Mouse (Mus musculus) forebrain, embryonic 11.5 days (tissue): Measurements from ENCODE around the gene Acox1. TPM values are rescaled to one million over a fixed set of nuclear protein-coding genes. Genes with fewer than 3 reads are reported as not detected.
A peak's percentile ranks its signal among the peaks of the same experiment; 100 is the strongest.

ENCODE experiments used
- ATAC-seq: fragments of 200-750 bp; cut with Nextera tagmentation; replicated peaks from 2 replicates; pipeline ENCODE4 v1.8.0; 2017; ENCODE audit warnings: moderate TSS enrichment; ENCODE audit not compliant: low FRiP score
- DNase-seq: peaks from one replicate; pipeline ENCODE4 v3.0.0-alpha.2; 2017; ENCODE audit warnings: low spot score
- H3K27ac ChIP-seq: fragments of 300-500 bp; sonication (generic); 2 replicates; pipeline ENCODE4 v1.5.1; 2014; ENCODE audit warnings: low read depth, low read length
- H3K27me3 ChIP-seq: fragments of 300-500 bp; sonication (generic); 2 replicates; pipeline ENCODE4 v1.6.1; 2014; ENCODE audit warnings: mild to moderate bottlenecking, low read length, mixed read lengths; ENCODE audit not compliant: control insufficient read depth, insufficient read depth
- H3K36me3 ChIP-seq: fragments of 300-500 bp; sonication (generic); 2 replicates; pipeline ENCODE4 v1.6.1; 2014; ENCODE audit warnings: mild to moderate bottlenecking, low read length, moderate library complexity, mixed read lengths; ENCODE audit not compliant: control insufficient read depth, insufficient read depth
- H3K4me1 ChIP-seq: fragments of 300-500 bp; sonication (generic); replicated peaks from 2 replicates; pipeline ENCODE4 v1.6.1; 2014; ENCODE audit warnings: low read length, mixed read lengths; ENCODE audit not compliant: control insufficient read depth, insufficient read depth
- H3K4me2 ChIP-seq: fragments of 300-500 bp; sonication (generic); 2 replicates; pipeline ENCODE4 v1.6.1; 2014; ENCODE audit warnings: low read depth, mild to moderate bottlenecking, low read length, moderate library complexity, mixed read lengths; ENCODE audit not compliant: severe bottlenecking
- H3K4me3 ChIP-seq: fragments of 300-500 bp; sonication (generic); 2 replicates; pipeline ENCODE4 v1.5.1; 2014; ENCODE audit warnings: low read depth, low read length
- H3K9ac ChIP-seq: fragments of 300-500 bp; sonication (generic); 2 replicates; pipeline ENCODE4 v1.6.1; 2014; ENCODE audit warnings: low read length
- H3K9me3 ChIP-seq: fragments of 300-500 bp; sonication (generic); 2 replicates; pipeline ENCODE4 v1.6.1; 2016; ENCODE audit warnings: low read length, mixed read lengths; ENCODE audit not compliant: control insufficient read depth
- WGBS: fragments of 180-500 bp; shearing (Covaris S2); extraction: QIAGEN DNeasy Blood & Tissue Kit; methylation state at CpG from one replicate; pipeline ENCODE4 v1.1.7; 2014; 5-methylcytosine and 5-hydroxymethylcytosine counted together
- polyA plus RNA-seq: library from polyadenylated mRNA; unstranded; fragments of >200 nt; fragmentation: Nextera tagmentation; extraction: Ambion mirVana; gene quantifications from 2 replicates; pipeline ENCODE4 v1.2.1, GENCODE M21; 2014

Gene Acox1
- polyA plus RNA-seq, 1 experiment from 2014 or later: 28.0 TPM

DNA sequence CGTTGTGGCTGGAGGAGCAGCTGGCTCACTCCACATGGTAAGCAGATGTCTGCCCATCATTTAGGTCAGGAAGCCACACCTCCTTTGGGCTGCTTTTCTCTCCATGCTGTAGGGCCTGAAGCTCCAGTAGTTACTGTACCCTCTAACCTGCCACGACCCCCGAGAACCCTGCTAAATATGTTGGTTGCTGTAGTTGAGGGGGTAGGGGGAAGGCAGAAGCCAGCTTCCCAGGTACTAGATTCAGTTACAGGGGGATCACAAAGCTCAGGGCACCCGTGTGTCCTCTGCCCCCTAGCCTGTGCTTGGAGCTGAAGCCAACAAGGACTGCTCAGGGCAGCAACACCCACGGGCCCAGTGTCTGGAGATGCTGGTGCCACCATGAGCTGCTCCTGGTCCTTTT is 65.3 kb downstream of the Acox1 start:
- ATAC-seq (no peak), DNase-seq (no peak)
- Histone ChIP-seq H3K4me3 (no peak overlapping the region), H3K9me3 (no peaks in the 10 kb centered on the region), H3K4me1 (peaks cover 2% of the 10 kb centered on the region; the same call in 1 of the 2 replicates), H3K4me2 (no peak overlapping the region), H3K36me3 (peaks cover 4% of the 10 kb centered on the region; the same call in 1 of the 2 replicates), H3K9ac (no peak overlapping the region), H3K27me3 (no peaks in the 10 kb centered on the region), H3K27ac (no peak overlapping the region)
- WGBS: 79% methylated on average over 5 of the region's 5 CpGs

DNA sequence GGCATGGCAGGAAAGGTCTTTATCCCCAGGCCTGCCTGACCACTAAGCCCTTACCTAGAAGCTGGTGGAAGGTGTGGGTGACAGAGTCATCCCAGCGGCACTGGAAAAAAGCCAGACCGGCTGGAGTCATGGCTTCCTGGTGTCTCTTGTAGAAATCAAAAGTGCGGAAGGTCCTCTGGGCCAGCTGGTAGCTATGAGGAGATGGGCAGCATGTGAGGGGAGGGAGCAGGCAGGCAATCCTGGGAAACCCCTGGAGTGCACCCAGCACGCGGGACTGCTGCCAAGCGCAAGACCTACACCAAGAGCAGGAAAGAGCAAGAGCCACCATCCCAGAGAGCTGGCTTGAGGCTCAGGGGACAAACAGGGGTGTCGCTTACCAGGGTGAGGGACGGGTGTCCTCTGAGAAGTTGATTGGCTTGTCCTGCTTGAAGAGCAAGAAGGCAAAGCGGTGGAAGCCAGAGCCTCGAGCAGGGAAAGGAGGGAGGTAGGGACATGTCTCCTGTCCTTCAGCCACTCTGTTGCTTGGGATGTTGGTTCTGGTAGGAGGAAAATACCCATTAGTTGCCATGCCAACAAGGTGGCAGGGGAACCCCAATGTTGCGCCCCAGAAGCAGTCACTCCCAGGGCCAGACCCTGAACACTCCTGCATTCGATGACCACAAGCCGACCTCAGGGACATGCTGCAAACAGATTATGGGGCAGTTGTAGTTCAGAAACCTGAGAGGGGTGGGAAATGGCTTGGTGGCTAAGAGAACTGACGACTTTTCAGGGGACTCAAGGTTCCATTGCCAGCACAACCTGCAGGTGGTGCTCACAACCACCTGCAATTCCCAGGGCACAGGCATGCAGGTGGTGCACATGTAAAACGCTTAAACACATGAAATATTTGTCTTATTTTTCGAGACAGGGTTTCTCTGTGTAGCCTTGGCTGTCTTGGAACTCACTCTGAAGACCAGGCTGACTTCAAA is 66.2 kb downstream of the Acox1 start:
- Histone ChIP-seq H3K9me3 (no peaks in the 10 kb centered on the region), H3K4me3 (no peak overlapping the region), H3K9ac (no peak overlapping the region), H3K36me3 (peaks cover 4% of the 10 kb centered on the region; the same call in 1 of the 2 replicates), H3K4me1 (peaks cover 2% of the 10 kb centered on the region; the same call in 1 of the 2 replicates), H3K27me3 (no peaks in the 10 kb centered on the region), H3K4me2 (no peak overlapping the region), H3K27ac (no peak overlapping the region)
- 87% methylated on average over 16 of the region's 16 CpGs for WGBS
- no peak for ATAC-seq
- DNase-seq: no peak

DNA sequence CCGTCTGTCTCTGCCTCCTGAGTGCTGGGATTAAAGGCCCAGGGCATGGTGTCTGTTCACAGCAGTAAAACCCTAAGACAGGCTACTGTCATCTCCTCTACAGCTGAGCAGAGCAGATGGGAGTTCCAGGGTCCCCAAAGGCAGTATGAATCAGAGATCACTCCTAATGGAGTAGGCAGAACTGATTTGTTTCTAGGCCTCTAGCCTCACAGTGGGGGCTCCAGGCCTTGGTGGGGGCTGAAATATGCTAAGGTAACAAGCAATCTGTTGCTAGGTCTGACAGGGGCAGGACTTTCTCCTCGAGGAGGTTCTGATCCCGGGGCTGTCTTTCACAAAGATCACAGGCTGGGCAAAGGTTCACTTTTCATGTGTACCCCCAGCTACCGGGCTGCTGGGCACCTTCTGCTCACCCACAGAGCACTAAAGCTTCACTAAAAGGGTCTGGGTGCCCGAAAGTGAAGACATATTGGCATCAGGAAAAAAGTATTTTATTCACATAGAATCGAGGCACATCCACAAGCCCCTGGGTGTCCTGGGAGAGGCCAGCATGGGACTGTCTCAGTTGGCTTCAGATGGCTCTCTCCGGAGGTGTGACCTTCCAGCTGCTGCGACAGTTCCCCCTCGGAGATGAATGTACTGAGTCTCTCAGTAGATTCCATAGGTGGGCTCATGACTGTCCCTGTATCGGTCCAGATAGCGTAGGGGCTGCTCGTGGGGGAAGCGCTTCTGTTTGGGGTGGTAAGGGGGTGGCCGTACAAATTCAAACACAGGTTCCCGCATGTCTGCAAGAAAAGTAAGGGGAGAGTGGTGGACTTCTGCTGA is 67.3 kb downstream of the Acox1 start:
- Histone ChIP-seq H3K27me3 (no peaks in the 10 kb centered on the region), H3K27ac (no peak overlapping the region; the same call in 1 of the 2 replicates), H3K4me1 (peaks cover 3% of the 10 kb centered on the region; the same call in 1 of the 2 replicates), H3K9ac (no peak overlapping the region; the same call in 1 of the 2 replicates), H3K9me3 (no peaks in the 10 kb centered on the region), H3K4me2 (peak overlapping the region; percentile 81), H3K36me3 (peaks cover 4% of the 10 kb centered on the region; the same call in 1 of the 2 replicates), H3K4me3 (no peak overlapping the region; the same call in 1 of the 2 replicates)
- ATAC-seq (no peak), DNase-seq (no peak)
- 85% methylated on average over 15 of the region's 15 CpGs for WGBS

DNA sequence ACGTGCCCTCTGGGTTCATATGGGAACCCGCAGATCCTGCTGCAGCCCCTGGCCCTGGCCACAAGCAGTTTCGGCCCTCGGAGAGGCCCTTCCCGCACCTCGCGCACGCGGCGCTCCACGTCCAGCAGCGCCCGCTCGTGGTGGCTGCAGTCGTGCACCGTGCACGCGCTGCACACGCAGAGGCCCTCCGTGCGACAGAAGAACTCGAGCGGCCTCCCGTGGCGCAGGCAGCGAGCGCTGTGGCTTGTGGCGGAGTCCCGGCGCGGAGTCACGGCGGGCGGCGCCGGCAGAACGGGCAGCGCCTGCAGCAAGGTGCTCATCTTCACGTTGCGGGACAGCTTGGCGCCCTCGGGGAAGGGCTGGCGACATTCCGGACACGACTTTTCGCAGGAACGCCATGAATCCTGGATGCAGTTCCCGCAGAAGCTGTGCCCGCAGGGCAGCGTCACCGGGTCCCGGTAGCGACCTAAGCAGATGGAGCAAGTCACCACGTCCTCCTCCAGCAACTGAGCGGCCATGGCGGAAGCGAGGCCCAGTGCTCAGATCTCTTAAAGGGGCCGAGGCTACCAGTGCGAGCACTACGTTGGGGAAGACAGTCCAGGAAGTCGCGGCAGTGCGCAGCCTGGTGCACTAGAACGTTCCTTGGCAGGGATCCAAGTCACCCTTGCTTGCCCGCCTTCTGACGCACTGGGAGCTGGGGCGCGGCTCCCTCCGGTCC is 68.2 kb downstream of the Acox1 start, which contains the start of gene Trim65:
Gene Trim65 (minus strand): TSS at position 641 of the 718 bp plus-strand sequence.
- Histone ChIP-seq H3K4me3 (peak within 1 kb of the TSS; percentile 46), H3K27me3 (no peaks in the 10 kb centered on the region), H3K9me3 (no peaks in the 10 kb centered on the region), H3K4me2 (peak within 1 kb of the TSS; percentile 81), H3K4me1 (peaks cover 3% of the 10 kb centered on the region; the same call in 1 of the 2 replicates), H3K36me3 (peaks cover 4% of the 10 kb centered on the region; the same call in 1 of the 2 replicates), H3K27ac (peak within 1 kb of the TSS; percentile 62), H3K9ac (peak within 1 kb of the TSS; percentile 79)
- ATAC-seq (peak; percentile 80), DNase-seq (peak; percentile 93)
- 2% methylated on average over 69 of the region's 69 CpGs for WGBS

DNA sequence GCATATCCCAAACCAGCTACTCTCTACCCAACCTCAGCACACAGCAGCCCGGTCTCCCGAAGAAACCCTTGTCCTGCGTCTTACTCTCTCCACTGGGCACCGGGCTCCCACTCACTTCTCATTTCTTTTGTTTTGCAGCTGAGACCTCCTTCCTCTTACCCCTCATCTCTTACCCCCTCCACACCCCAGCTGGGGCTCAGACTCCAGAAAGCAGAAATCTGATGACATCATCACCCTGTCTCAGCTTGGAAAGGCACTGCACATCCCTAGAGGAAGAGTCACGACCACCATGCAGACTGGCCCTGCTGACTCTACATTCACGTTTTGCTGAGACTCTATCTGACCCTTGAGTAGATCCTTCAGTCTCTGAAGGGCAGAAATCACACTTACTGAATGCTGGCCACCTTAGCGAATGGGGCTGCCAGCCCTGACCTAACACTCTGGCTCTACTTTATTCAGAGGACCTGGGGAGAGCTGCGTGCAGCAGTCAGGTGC is 68.8 kb downstream of the Acox1 start:
- Histone ChIP-seq H3K4me1 (peaks cover 3% of the 10 kb centered on the region; the same call in 1 of the 2 replicates), H3K9me3 (no peaks in the 10 kb centered on the region), H3K4me3 (peak overlapping the region; percentile 46), H3K9ac (peak overlapping the region; percentile 79), H3K27ac (peak overlapping the region; percentile 62; the same call in 1 of the 2 replicates), H3K27me3 (no peaks in the 10 kb centered on the region), H3K4me2 (peak overlapping the region; percentile 81), H3K36me3 (peaks cover 4% of the 10 kb centered on the region; the same call in 1 of the 2 replicates)
- DNase-seq (no peak), ATAC-seq (peak; percentile 37)
- WGBS: 44% methylated on average over 8 of the region's 8 CpGs

DNA sequence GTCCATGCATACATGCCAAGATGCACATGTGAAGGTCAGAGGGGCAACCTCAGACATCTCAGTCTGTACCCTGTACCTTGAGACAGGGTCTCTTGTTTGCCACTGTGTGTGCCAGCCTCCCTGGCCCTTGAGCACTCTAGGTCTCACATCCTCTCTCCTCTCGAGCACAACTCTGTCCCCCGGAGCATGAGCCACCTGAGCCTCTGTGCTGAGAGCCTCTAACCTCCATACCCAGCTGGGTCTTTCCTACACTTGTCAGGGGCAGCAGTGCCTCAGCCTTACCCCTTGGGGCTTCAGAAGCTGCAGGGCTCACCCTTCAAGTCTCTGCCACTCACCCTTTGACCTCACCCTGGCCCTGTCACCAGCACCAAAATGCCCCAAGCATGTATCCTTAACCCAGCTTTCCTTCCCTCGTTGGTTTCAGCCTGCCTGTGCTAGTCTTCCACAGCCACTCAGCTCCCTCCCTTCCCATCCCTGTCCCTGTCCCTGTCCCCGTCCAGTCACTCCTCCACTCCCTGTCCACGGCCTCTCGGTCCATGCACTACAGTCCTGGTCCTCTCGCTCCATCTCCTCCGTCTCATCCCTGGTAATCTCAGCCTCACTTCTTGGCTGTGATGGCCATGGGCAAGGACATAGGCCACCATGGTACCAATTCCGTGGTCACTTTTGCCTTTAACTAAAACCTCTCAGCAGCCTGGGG is 69.6 kb downstream of the Acox1 start:
- no peak overlapping the region for H3K4me2 ChIP-seq
- no peak overlapping the region for H3K9ac ChIP-seq
- no peak overlapping the region for H3K4me3 ChIP-seq
- ATAC-seq (no peak), DNase-seq (no peak)
- no peaks in the 10 kb centered on the region for H3K27me3 ChIP-seq
- peaks cover 3% of the 10 kb centered on the region; the same call in 1 of the 2 replicates for H3K4me1 ChIP-seq
- no peaks in the 10 kb centered on the region for H3K9me3 ChIP-seq
- H3K27ac ChIP-seq: no peak overlapping the region
- peaks cover 2% of the 10 kb centered on the region; the same call in 1 of the 2 replicates for H3K36me3 ChIP-seq
- WGBS: 83% methylated on average over 9 of the region's 9 CpGs

DNA sequence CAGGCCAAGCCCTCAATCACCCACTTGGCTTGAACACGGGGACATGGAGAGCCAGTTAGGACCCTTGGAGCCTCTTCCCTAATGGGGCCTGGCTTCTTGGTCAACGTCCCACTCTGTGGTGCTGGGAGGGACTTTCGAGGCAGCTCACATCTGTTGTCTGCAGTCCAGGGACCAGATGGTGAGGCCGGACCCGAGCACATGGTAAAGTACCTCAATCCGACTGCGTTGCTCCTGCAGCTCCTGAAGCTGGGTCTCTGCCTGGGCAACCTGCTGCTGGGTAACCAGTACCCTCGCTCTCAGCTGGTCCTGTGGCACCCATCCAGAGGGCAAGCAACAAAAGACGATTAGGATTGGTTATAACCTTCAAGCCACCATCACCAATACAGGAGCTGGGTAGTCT is 70.9 kb downstream of the Acox1 start:
- no peak overlapping the region for H3K4me3 ChIP-seq

More for the DNA sequence above, 70.9 kb downstream of the Acox1 start:
- DNase-seq (no peak), ATAC-seq (no peak)
- Histone ChIP-seq H3K9me3 (no peaks in the 10 kb centered on the region), H3K9ac (no peak overlapping the region), H3K27me3 (no peaks in the 10 kb centered on the region), H3K36me3 (no peaks in the 10 kb centered on the region), H3K27ac (no peak overlapping the region), H3K4me1 (peaks cover 3% of the 10 kb centered on the region; the same call in 1 of the 2 replicates), H3K4me2 (no peak overlapping the region)
- 78% methylated on average over 9 of the region's 9 CpGs for WGBS
